Mouse (Mus musculus): ENCODE measurements at regions not wholly inside any gene's neighbourhood (a gene's known extent, or its start where the extent isn't known, plus 50 kb on each side); places are given as distances from the start of the nearest gene placed in this dataset.

- POLR2A ChIA-PET: no interaction called here
- CTCF ChIA-PET: interaction anchor here (0.5 to 1.2 kb wide), 7 partner anchors 13 to 1129 kb away, joined by 3 read pairs; no protein-coding TSS in a partner anchor
Observed at GRCm38 (mm10) chr4:35417866-35418265, 191.9 kb upstream of the C9orf72 start.

- ChIA-PET POLR2A (no interaction called here), CTCF (no interaction called here)
Observed at GRCm38 (mm10) chr4:35413488-35413887, 187.5 kb upstream of the C9orf72 start.

DNA sequence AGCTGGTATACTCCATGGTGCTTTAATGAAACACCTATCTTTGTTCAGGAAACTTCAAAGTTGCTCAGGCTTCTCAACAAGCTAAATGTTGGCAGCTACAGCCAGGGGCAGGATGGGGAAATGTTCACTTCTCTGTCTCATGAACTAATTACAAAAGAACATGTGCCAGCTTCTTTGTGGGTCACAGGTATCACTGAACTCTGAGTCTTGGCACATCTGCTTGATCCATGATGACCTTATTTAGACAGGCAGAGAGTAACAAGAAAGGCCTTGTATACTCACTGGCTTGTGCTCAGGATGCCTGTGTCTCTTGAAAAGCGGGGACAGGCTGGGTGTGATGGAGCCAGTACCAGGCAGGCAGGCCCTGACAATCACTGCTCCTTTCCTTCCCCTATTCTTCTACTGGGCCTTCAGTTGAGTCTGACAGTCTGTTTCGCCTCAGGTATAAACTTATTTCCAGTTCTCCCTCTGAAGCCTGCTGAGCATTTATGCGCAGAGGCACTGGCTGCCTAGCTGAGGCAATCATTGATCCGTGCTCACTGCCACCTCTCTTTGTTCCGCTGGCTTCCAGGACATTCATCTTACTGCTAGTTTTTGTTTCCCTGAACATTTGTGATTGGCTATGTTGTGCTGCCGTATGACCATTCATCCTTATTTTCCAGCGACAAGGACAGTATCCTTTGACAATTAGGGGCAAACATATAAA lies 179.5 kb upstream of the C9orf72 start:
- POLR2A ChIA-PET: no interaction called here
- CTCF ChIA-PET: interaction anchor here in 1 of 4 experiments (0.6 to 1.0 kb wide), 2 partner anchors 12 to 298 kb away, joined by 3 read pairs; no protein-coding TSS in a partner anchor

DNA sequence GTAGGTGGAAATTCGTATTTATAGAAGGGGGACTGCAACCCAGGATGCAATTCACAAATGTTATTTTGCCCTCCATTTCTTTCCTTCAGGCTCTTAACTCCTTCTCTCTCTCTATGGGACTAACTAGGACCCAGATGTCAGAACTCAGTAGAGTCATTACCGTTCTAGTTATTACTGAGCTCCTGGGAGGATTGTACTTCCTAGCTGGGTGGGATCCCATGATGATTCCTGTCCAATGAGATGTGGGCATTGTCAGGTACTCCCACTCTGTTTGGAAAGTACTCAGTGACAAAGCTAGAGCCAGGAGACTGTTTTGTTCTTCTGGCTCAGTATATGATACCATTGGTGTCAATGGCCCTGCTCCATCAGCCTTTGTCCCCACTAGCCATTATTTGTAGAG lies 178.1 kb upstream of the C9orf72 start:
- CTCF ChIA-PET: no interaction called here
- POLR2A ChIA-PET: no interaction called here

DNA sequence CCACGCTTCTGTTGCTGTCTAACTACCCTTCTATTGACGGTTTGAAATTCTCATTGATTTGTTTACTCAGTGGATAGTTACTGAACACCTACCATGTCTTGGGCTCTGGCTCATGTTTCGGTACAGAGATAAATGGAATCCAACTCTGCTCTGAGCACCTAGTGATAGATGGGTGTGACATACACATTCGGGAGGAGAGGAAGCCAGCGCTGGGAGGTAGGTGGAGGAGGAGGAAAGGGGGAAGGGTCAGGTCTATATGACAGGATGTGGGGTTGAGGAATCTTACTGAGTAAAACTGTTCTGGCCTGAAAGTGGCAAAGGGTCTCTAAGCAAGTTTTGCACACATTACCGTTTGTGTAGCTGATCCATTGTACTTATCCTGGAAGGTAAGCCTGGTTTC lies 177.6 kb upstream of the C9orf72 start:
- POLR2A ChIA-PET: no interaction called here
- CTCF ChIA-PET: no interaction called here

- POLR2A ChIA-PET: no interaction called here
Observed at GRCm38 (mm10) chr4:35402376-35403133, 176.6 kb upstream of the C9orf72 start.

DNA sequence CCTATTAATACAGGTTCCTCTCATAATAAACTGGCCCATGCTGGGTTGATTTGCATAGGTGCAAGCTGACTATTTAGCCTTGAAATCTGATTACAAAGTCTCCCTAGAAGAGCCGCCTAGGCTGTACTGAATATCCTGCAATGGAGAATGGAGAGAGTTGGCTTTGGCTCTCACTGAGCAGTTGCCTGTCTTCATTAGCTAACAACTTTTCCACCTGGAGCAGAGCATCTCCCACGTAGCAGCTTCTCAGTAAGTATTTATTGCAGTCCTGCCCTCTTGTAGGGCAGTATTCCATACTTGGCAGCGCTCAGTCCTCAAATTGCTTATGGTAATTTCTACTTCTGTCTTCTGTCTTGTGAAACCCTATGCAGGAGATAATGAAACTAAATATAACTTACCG lies 175.8 kb upstream of the C9orf72 start:
- ChIA-PET CTCF (no interaction called here), POLR2A (no interaction called here)

More at GRCm38 (mm10) chr4:35402376-35403133, 176.6 kb upstream of the C9orf72 start:
- CTCF ChIA-PET: no interaction called here

- ChIA-PET POLR2A (no interaction called here), CTCF (no interaction called here)
Observed at GRCm38 (mm10) chr4:35400511-35400910, 174.5 kb upstream of the C9orf72 start.

DNA sequence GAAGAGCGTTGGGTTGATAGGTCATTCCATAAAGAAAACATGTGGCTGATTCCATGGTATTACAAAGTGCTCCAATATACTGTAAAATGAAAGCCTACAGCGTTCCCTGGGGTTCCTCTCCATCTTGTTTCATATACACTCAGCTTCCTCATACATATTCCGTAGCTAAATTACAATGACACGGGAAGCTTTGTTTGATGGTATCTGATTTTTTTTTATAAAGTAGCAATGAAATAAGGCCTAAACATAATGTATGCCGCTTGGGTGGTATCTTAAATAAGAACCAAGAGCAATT lies 169.6 kb upstream of the C9orf72 start:
- POLR2A ChIA-PET: no interaction called here
- CTCF ChIA-PET: no interaction called here

DNA sequence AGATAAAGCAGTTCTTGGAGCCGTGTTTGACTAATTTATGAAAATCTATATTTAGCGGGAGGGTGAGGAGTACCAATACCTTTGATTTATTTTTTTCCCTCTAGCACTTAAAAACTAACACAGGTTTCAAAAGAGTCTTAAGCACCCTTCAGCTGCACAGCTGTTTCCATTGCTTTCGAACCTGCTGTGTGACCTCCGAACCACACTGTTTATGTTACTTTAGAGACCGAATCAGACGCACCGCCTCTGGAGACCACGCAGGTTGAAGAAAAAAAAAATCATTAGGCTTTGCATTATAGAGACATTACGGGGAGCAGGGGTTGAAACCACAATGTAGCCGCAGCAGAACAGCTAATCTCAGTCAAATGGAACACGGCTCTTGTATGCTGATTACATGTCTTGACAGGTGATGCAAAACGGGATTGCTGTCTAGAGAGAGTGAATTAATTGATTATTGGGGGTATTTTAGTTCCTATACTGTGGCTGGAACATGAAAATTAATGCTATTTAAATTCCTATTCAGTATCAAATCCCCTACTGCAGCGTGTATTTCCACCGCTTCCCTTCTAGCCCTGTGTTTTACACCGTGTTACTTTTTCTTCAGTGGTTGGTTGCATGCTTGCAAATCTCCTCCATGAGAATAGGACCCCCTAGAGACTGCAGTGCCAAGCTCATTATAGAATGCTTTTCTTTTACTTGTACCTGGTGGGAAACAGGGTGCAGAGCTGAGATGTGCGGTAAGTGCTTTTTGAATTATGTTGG lies 169.0 kb upstream of the C9orf72 start:
- POLR2A ChIA-PET: no interaction called here
- CTCF ChIA-PET: no interaction called here

GRCm38 (mm10) chr4:35375791-35376190 lies 149.8 kb upstream of the C9orf72 start:
- CTCF ChIA-PET: interaction anchor here in 1 of 4 experiments (0.7 kb wide), 1 partner anchor 10 kb away, joined by 3 read pairs; no protein-coding TSS in a partner anchor
- POLR2A ChIA-PET: no interaction called here

- POLR2A ChIA-PET: no interaction called here
- CTCF ChIA-PET: interaction anchor here in 1 of 4 experiments (0.7 kb wide), 2 partner anchors 44 to 413 kb away, joined by 3 read pairs; no protein-coding TSS in a partner anchor
Observed at GRCm38 (mm10) chr4:35373213-35373860, 147.4 kb upstream of the C9orf72 start.

DNA sequence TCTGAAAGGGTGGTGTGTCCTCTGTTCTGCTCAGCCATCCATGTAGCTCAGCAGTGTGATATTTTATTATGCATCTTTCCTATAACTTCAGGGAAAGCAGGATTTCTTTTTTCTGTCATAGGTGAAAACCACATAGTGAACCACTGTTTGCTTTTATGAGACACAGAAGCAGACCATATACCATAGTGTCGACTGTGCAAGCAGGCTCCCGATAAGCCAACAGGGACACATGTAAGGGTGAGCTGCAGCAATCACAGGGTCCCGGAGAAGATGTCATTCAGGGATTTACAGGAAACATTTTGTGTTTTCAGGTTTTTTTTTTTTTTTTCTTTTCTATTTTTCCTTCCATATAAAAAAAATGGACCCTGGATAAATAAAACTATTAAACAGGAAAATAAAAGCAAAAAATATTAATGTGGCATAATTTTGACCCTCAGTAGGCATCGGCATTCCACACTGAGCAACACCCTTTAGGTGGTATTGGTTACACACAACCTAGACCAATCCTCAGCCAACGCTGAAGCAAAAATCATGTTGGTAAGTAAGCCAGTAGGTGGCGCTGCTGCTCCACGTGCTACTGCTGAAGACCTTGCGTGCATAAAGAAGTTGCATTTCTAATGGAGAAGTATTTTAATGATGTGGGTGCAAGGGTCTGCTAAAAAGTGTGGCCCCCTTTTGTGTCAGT lies 146.7 kb upstream of the C9orf72 start:
- CTCF ChIA-PET: interaction anchor here in 1 of 4 experiments (0.7 kb wide), 2 partner anchors 44 to 413 kb away, joined by 3 read pairs; no protein-coding TSS in a partner anchor
- POLR2A ChIA-PET: no interaction called here

DNA sequence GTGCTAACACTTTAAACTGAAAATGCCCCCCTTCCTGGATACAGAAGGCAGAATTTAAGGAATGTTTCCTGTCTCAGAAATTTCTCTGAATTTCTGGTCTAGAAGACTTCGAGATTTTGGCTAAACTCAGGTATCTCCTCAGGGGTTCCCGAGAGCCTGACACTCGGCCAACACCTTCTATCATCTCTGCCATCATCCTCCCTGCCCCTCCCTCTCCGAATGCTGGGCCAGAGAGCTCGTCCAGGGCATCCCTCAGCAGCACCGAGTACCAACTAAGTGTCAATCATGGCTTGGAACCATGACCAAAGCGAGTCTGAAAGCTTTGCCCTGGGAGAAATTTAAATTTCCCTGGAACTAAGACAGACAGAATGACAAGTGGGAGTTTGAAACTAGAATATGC lies 138.2 kb upstream of the C9orf72 start:
- POLR2A ChIA-PET: interaction anchor here in 1 of 4 experiments (0.7 kb wide), 1 partner anchor 10 kb away, joined by 7 read pairs; no protein-coding TSS in a partner anchor
- CTCF ChIA-PET: interaction anchor here in 1 of 4 experiments (0.7 kb wide), 1 partner anchor 554 kb away, joined by 4 read pairs; no protein-coding TSS in a partner anchor

DNA sequence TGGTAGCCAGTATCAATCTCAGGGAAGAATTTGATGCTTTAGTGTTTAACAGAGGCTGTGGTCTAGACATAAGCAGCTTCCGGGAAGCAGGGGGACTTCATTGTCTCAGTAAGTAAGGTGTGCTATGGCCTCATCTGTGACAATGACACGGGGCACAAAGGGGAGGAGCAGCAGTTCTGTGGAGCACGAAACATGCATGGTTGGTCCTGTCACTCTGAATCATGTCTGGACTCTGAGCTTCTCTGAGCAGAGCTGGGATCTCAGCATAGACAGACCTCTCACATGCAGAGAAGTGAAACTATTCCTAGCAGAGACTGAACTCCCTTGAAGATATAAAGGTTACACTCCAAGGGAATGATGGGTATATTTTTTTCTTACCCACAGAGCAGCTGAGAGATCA lies 136.2 kb upstream of the C9orf72 start:
- ChIA-PET POLR2A (interaction anchor here in 1 of 4 experiments (0.7 kb wide), 1 partner anchor 1801 kb away, joined by 7 read pairs; no protein-coding TSS in a partner anchor), CTCF (no interaction called here)

DNA sequence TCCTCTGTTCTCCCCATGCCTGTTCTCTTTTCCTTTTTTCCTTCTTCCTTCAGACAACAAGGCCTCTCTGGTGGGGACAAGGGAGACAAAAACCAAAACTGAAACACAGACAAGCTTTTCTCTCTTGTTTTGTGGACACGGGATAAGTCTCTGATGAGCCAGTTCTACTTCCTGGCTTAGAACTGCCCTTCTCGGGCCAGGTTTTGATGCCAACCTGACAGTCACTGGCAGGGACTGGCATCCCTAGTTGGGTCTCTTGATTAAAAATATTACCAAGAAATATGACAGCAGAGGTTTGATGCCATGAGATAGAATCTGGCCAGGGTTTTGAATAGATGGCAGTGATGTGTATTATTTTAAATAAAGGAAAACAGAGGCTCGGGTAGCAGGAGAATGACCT lies 133.4 kb upstream of the C9orf72 start:
- CTCF ChIA-PET: no interaction called here
- POLR2A ChIA-PET: interaction anchor here in 1 of 4 experiments (1.1 kb wide), 1 partner anchor 8 kb away, joined by 3 read pairs; no protein-coding TSS in a partner anchor

DNA sequence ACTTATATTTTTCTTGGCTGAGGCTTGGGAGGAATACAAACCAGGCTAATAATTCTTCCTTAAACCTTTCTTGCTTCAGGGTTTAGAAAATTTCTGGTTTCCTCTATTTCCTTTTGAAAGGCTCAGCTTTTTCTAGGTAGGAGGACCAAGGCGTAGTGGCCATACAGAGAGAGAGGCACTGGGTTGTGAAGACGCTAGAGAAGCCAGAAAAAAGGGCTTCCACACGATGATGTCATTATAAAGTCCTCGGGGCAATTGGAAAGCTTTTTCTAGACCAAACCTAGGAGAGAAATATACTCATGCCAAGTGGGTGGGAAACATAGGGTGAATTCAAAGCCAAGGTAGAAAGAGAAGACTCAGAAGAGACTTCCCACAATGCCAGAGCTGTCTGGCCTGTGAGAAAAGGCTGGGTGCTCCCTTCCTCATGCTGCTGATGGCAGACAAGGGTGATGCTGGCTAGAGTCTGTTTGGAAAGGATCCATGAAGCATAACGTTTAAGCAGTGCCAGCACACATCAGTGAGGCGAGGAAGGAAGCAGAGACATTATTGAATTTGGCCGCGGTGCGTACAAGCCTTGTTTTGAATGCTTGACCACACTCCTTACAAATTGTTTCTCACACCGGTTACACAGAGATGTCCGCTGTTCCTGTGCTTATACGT lies 131.1 kb upstream of the C9orf72 start:
- ChIA-PET CTCF (no interaction called here), POLR2A (no interaction called here)

- ChIA-PET CTCF (no interaction called here), POLR2A (no interaction called here)
Observed at GRCm38 (mm10) chr4:35356051-35356450, 130.1 kb upstream of the C9orf72 start.

DNA sequence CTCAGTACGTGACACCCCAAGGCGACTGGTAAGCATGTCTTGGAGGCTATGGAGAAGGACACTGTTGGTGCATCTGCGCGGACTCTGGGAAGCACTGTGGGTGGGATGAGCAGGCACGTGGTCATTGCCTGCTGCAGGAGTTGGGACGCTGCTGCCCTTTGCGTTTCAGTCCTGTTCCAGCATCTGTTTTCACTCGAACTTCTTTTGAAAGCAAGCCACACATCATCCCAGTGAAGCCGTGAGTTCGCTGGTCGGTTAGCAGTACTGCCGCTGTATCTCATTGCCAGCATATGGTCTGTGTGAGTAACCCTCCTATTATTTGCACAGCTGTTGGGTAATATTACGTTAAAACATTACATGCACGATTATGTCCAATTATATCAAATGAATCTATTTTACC lies 128.1 kb upstream of the C9orf72 start:
- ChIA-PET POLR2A (interaction anchor here in 1 of 4 experiments (0.6 kb wide), 1 partner anchor 10 kb away, joined by 7 read pairs; no protein-coding TSS in a partner anchor), CTCF (no interaction called here)

All from embryonic stem cell, embryonic (primary cell).